Mouse (Mus musculus) CH12.LX (cell line): ENCODE results near the gene Fbxo30. TPM values are rescaled to one million over a fixed set of nuclear protein-coding genes. Genes with fewer than 3 reads are reported as not detected.
"Not testable (repeated sequence)": the region's sequence is repeated elsewhere in the genome, so short reads cannot be mapped to it uniquely, and the experiment has no call there.

Source experiments
- DNase-seq: peaks from one replicate; pipeline ENCODE4 v3.0.0-alpha.2; 2013; ENCODE audit errors: extremely low read depth
- H3K27ac ChIP-seq: 2 replicates; pipeline ENCODE4 v1.5.1; 2012; ENCODE audit warnings: low read depth, mild to moderate bottlenecking, control low read depth, moderate library complexity; ENCODE audit not compliant: insufficient read depth
- H3K27me3 ChIP-seq: replicated peaks from 2 replicates; pipeline ENCODE3; 2012; ENCODE audit warnings: inconsistent platforms
- H3K36me3 ChIP-seq, 2 experiments: replicated peaks in 1 of 2; 2 replicates each; pipeline versions ENCODE3 to v1.6.1; 2012; ENCODE audit warnings: inconsistent platforms in 1 of 2, low read length in 1 of 2, mild to moderate bottlenecking in 1 of 2, mixed read lengths in 1 of 2, moderate library complexity in 1 of 2; ENCODE audit not compliant: control insufficient read depth in 1 of 2, insufficient read depth in 1 of 2
- H3K4me1 ChIP-seq, 2 experiments: 2 replicates each; pipeline ENCODE4 v1.6.1; 2012; ENCODE audit warnings: inconsistent platforms in 1 of 2, moderate library complexity in 1 of 2; ENCODE audit not compliant: insufficient read depth in 2 of 2, control insufficient read depth in 1 of 2
- H3K4me2 ChIP-seq: 2 replicates; pipeline ENCODE4 v1.6.1; 2012; ENCODE audit warnings: low read depth, mild to moderate bottlenecking, control low read depth; ENCODE audit not compliant: poor library complexity, insufficient read depth, severe bottlenecking
- H3K4me3 ChIP-seq, 3 experiments: fragments of 150-350 bp in 1 of 3; sonication (generic) in 1 of 3; replicated peaks in 1 of 3; 2 replicates each; pipeline versions ENCODE3 to v1.5.1; 2011 to 2012; ENCODE audit warnings: low read depth in 2 of 3, low read length in 2 of 3, mild to moderate bottlenecking in 2 of 3, moderate library complexity in 2 of 3, control low read depth in 1 of 3, improper control_type of control experiment in 1 of 3, inconsistent platforms in 1 of 3, mixed read lengths in 1 of 3; ENCODE audit not compliant: poor library complexity in 1 of 3
- H3K79me2 ChIP-seq: replicated peaks from 2 replicates; pipeline ENCODE4 v1.6.1; 2012; ENCODE audit warnings: mild to moderate bottlenecking, moderate library complexity; ENCODE audit not compliant: control insufficient read depth, poor library complexity, insufficient read depth, severe bottlenecking; ENCODE audit errors: extremely low read depth
- H3K9ac ChIP-seq: 2 replicates; pipeline ENCODE4 v1.6.1; 2012; ENCODE audit warnings: low read depth, mild to moderate bottlenecking, control low read depth, moderate library complexity; ENCODE audit not compliant: insufficient read depth
- H3K9me3 ChIP-seq: replicated peaks from 2 replicates; pipeline ENCODE3; 2012; ENCODE audit warnings: low read length, inconsistent platforms, mixed read lengths
- E2F4 ChIP-seq: IDR thresholded peaks from 2 replicates; pipeline ENCODE4 v1.6.1; 2011; ENCODE audit warnings: low read depth, low read length, improper control_type of control experiment; ENCODE audit not compliant: insufficient replicate concordance
- ETS1 ChIP-seq: conservative IDR thresholded peaks from 2 replicates; pipeline ENCODE4 v1.6.1; 2012; ENCODE audit warnings: low read depth, mild to moderate bottlenecking, inconsistent platforms, low read length, improper control_type of control experiment, moderate library complexity
- JUN ChIP-seq: IDR thresholded peaks from 2 replicates; pipeline ENCODE4 v1.6.1; 2011; ENCODE audit warnings: low read depth, mild to moderate bottlenecking, low read length, improper control_type of control experiment, moderate library complexity; ENCODE audit not compliant: insufficient read depth
- KAT2A ChIP-seq: IDR thresholded peaks from 2 replicates; pipeline ENCODE4 v1.6.1; 2012; ENCODE audit warnings: low read length, improper control_type of control experiment, inconsistent platforms; ENCODE audit not compliant: insufficient replicate concordance
- MAX ChIP-seq: IDR thresholded peaks from 2 replicates; pipeline ENCODE4 v1.6.1; 2011; ENCODE audit warnings: low read length, improper control_type of control experiment
- NELFE ChIP-seq: IDR thresholded peaks from 2 replicates; pipeline ENCODE4 v1.6.1; 2011; ENCODE audit warnings: low read depth, low read length, improper control_type of control experiment
- PAX5 ChIP-seq: IDR thresholded peaks from 2 replicates; pipeline ENCODE4 v1.6.1; 2012; ENCODE audit warnings: low read length, inconsistent platforms, mixed read lengths
- TCF12 ChIP-seq: IDR thresholded peaks from 2 replicates; pipeline ENCODE4 v1.6.1; 2014; ENCODE audit warnings: low read depth, mild to moderate bottlenecking, inconsistent platforms, low read length, improper control_type of control experiment
- USF1 ChIP-seq: IDR thresholded peaks from 2 replicates; pipeline ENCODE4 v1.6.1; 2014; ENCODE audit warnings: low read depth, mild to moderate bottlenecking, inconsistent platforms, low read length, improper control_type of control experiment
- ZKSCAN1 ChIP-seq: IDR thresholded peaks from 2 replicates; pipeline ENCODE4 v1.6.1; 2012; ENCODE audit warnings: low read depth, inconsistent platforms, low read length, improper control_type of control experiment, borderline replicate concordance
- ZMIZ1 ChIP-seq: IDR thresholded peaks from 2 replicates; pipeline ENCODE4 v1.6.1; 2012; ENCODE audit warnings: low read depth, mild to moderate bottlenecking, inconsistent platforms, low read length, improper control_type of control experiment
- dilution Hi-C: fragments of 300-500 bp; cut with MboI; formaldehyde crosslinking; loops from 2 replicates; pipeline ENCODE4 v1.14.3; 2020; ENCODE audit warnings: low sequenced_read_pairs; ENCODE audit not compliant: extremely low pct_unique_long_range_greater_than_20kb, extremely low pct_ligation_motif_present
- in situ Hi-C: fragments of 300-500 bp; cut with MboI; formaldehyde crosslinking; loops from 3 replicates; pipeline ENCODE4 v1.14.3; 2019; ENCODE audit warnings: low sequenced_read_pairs, low pct_ligation_motif_present, low pct_unique_long_range_greater_than_20kb, mixed read lengths
- polyA plus RNA-seq: library from polyadenylated mRNA; unstranded; fragments of >175 nt; gene quantifications from 2 replicates; pipeline ENCODE4 v1.2.1, GENCODE M21; 2012; ENCODE audit warnings: low read depth; ENCODE audit not compliant: insufficient read length
- total RNA-seq, 2 experiments: library from RNA; depleted of rRNA; stranded (reverse); fragments of 300-350 nt in 1 of 2; fragments of >200 nt in 1 of 2; gene quantifications; 2 replicates each; pipeline ENCODE4 v1.2.3; 2012 to 2014

The Fbxo30 gene
- total and polyA plus RNA-seq, 3 experiments: 1.8 to 3.1 (median 2.6) TPM

DNA sequence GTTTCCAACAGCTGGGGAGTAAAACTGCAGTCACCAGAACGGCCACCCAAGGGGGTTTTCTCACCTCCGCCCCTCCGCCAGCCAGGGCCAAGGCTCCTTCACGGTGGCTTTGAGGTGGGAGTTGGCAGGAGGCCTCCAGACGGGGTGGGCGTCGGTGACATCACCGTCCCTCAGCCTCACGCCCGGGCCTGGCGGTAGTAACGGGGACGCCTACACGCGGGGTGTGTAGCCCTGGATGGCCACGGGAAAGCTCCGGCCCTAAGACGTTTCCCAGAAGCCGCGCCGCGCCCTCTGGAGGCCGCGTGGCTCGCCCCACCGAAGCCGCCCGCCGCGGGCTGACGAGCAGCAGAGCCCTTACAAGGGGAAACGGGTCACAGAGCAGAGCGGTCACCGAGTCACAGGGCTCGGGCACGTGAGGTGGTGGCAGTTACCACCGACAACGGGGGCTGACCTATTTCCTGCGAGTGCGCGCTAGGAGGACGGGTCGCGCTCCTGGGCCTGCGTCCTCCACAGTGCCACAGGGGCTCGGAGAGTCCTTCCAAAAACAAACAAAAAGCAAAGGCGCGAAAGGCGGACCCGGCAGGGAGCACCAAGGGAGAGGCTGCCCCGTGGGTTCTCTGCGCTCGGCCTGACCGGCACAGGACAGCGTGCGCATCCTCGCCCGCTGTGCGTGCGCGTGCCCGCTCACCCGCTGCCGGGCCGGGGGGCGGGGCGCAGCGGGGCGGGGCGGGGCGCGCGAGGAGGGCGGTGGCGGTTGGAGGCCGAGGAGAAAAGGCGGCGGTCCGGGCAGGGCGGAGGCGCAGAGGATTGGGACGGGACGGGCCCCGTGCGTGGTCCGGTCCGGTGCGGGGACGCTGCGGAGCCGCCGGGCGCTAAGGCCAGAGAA is at the start of gene Fbxo30 (continued):
- TF ChIP-seq ZMIZ1: peak; percentile 45; the same call in 1 of the 2 replicates
- TF ChIP-seq, all 38 proteins: peak for 15

DNA sequence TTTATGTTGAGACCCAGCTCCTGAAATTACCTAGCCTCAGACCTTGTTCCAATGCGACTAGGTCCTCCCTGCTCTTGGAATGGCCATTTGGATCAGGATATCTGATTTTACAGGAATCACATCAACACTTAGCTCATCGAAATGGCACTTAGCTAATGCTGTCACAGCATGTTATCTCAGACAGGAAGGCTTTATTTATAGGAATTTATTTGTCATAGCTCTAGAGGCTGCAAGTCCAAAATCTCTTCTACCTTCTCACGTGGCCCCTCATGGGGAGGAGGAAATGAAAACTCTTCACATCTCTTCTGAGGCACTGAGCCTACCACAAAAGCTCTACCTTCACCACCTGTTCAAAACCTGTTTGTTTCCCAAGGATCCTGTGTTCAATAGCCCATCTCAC is 47.9 kb upstream of the Fbxo30 start:
- no peaks in the 10 kb centered on the region for H3K36me3 ChIP-seq
- H3K79me2 ChIP-seq: no peaks in the 10 kb centered on the region
- H3K4me1 ChIP-seq: peaks cover 2 to 34% of the 10 kb centered on the region in 2 experiments; a peak in 3 of 4 replicates
- TF ChIP-seq TCF12 (no peak), KAT2A (no peak), ZKSCAN1 (no peak), USF1 (no peak), ETS1 (no peak), NELFE (no peak)
- H3K4me2 ChIP-seq: no peak overlapping the region
- no peaks in the 10 kb centered on the region for H3K27me3 ChIP-seq
- no peak overlapping the region for H3K9ac ChIP-seq
- H3K27ac ChIP-seq: no peak overlapping the region
- no peaks in the 10 kb centered on the region for H3K9me3 ChIP-seq
- dilution Hi-C loops (no loop called here), in situ Hi-C loops (no loop called here)
- DNase-seq: no peak
- H3K4me3 ChIP-seq: no peak overlapping the region

DNA sequence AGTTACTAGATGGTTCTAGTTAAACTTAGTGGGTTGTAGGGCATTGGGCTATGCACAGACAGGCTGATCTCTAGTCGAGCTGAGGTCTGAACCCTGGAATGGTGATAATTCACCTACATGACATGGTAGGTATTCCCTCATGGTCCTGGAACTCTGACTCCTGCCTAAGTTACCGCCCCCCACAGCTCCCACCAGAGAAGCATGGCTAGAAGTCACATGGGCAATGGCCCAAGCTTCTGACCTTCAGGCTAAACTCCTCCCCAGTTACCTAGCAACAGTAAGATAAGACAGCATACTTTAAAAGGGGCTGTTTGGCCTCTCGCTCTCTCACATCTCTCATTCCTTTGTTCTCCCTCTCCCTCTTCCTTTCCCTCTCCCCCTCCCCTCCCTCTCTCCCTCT is 38.1 kb upstream of the Fbxo30 start:
- H3K9ac ChIP-seq, H3K36me3 ChIP-seq, H3K4me3 ChIP-seq, H3K4me1 ChIP-seq, H3K4me2 ChIP-seq, dilution Hi-C loops, H3K27ac ChIP-seq, DNase-seq, H3K79me2 ChIP-seq, H3K9me3 ChIP-seq, H3K27me3 ChIP-seq, in situ Hi-C loops: not testable (repeated sequence)

GRCm38 (mm10) chr10:11248210-11248609 is 32.9 kb upstream of the Fbxo30 start:
- no peaks in the 10 kb centered on the region for H3K9me3 ChIP-seq
- no peaks in the 10 kb centered on the region for H3K27me3 ChIP-seq
- no peak for DNase-seq
- no peak overlapping the region for H3K4me3 ChIP-seq
- no peaks in the 10 kb centered on the region for H3K4me1 ChIP-seq
- H3K79me2 ChIP-seq: no peaks in the 10 kb centered on the region
- in situ Hi-C loops: no loop called here
- H3K36me3 ChIP-seq: no peaks in the 10 kb centered on the region
- H3K27ac ChIP-seq: no peak overlapping the region
- no peak for TF ChIP-seq JUN
- no peak for TF ChIP-seq E2F4
- no peak for TF ChIP-seq MAX
- TF ChIP-seq PAX5: no peak
- dilution Hi-C loops: no loop called here
- H3K9ac ChIP-seq: no peak overlapping the region
- H3K4me2 ChIP-seq: no peak overlapping the region
